Mouse (Mus musculus): Measurements from ENCODE around the gene Armc9.
A peak's percentile ranks its signal among the peaks of the same experiment; 100 is the strongest.

Gene Armc9

DNA sequence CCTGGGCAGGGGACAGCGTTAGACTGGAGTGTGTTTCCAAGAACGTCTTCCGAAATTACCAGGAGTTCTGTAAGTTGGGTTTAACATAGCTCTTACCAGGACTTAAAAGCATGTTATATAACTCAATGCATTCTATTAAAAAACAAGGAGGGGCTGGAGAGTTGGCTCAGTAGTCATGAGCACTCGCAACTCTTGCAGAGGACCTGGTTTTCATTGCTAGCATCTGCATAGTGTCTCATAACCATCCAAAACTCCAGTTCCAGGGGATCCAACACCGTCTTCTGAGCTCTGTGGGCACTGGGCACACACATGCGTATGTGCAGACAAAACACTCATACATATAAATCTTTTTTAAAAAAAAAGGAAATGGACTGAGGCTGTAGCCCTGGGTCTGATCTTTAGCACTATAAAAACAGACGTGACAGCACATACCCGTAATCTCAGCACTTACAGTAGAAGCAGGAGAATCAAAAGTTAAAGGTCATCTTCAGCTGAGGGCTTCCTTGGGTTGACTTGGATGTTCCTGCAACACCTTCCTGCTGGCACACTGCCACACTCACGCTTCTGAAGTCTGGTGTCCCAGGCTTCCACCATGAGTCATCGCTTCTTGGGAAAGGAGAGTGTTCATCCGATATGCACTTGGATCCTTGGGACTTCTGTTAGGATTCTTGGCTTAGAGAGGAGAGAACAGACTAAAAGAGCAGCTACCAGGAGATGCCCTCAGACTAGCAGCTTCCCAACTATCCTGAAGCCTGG is 127.4 kb downstream of the Armc9 start:
- no peak for DNase-seq (ENCODE audit: low read depth, low spot score)

DNA sequence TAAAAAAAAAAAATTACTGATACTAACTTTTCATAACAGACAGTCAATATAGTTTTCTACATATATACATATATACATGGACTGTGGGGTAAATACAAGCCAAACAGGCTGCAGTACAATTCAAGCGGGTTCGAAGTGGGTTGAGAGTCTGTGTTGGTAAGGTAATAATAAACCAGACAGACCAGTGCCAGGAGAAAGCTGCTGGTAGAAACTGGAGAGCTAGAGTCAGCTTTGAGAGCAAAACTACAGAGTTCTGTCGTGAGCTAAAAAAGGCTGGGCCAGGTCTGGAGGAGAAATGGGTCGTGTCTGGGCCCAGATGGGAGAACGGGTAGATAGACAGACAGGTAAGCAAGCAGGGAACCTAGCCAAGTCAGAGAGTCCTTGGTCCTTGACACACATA is 129.5 kb downstream of the Armc9 start:
- no peak for DNase-seq (ENCODE audit: low read depth, low spot score)

DNA sequence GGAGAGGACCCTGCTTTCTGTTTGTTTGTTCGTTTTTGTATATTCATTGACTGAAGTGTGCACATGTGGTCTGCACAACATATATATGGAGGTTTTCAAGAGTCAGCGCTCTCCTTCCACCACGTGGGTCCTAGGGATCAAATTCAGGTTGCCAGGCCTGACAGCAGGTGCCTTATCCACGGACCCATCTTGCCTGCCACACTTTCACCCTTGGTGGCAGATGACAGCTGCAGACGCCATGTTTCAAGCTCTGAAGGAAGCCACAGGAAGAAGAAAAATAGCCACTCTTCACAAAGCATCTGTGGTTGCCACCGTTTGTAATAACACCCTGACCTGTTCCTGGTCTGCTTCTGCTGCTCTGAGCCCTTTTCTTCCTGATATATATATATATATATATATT is 130.7 kb downstream of the Armc9 start:
- DNase-seq (ENCODE audit: low read depth, low spot score): no peak

DNA sequence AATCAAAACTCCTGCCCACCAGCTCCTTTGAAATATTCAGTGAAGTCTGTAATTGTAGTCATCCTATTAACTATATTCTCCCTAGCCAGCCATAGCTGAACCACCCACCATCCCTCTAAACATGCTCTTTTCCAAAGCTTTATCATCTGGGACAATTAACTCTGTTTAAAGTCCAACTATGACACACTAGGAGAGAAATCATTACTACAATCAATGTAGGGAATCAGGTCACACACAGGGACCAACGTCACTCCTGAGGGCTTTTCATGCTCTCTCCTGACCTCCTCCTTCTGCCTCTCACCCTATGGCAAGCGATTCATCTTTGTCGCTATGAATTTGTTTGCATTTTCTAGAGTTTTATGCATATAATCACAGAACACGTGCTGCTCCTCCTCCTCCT is 132.9 kb downstream of the Armc9 start:
- no peak for DNase-seq (ENCODE audit: low read depth, low spot score)

DNA sequence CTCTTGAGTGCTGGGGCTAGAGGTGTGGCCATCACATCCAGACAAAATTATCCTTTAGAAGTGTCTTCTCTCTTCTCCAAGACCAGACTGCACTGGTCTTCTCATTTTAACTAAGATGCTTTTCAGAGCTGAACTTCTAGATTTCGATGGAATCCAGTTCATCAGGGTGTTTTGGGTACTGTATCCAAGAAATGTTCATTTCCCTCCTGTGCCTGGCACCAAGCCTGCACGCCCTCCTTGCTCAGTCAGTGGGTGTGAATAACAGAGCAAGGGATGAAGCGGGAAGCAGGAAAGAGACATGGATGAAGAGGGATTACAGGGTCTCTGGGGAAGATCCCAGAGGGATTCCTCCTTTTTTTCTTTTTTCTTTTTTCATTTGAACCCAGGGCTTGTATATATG is 135.9 kb downstream of the Armc9 start:
- no peak for DNase-seq (ENCODE audit: low read depth, low spot score)

DNA sequence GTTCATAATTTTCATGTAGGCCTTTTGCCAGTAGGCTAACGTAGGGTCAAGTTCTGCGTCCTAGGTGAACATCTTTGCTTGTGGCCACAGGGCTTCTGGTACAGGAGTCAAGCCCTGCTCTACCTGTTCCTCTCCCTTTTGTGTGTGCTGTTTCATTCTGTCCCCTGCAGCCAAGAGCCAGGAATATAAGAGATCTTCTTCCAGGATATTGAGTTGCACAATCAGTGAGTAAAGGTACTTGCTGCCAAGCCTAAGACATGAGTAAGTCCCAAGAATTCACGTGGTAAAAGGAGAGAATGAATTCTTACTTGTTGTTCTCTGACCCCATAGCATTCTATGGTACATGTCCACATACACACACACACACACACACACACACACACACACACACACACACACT is 138.5 kb downstream of the Armc9 start:
- DNase-seq (ENCODE audit: low read depth, low spot score): no peak

DNA sequence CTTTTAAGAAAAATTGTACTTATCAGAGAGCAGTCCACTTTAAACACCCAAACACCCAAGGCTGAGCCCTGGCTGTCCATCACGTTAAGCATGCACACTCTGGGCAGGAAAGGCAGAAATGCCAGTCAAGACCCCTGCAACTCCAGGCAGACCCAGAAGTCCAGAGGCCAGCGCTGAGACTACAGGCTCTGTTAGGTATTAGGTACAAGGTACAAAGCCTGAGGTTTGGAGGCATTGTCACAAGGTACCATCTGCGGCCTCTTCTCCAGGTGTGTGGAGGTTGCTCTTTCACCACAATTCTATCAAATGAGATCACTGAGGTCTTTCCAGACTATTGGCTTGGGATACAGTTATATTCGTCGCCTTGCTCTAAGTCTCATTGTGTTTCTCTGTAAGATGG is 139.3 kb downstream of the Armc9 start:
- no peak for DNase-seq (ENCODE audit: low read depth, low spot score)

DNA sequence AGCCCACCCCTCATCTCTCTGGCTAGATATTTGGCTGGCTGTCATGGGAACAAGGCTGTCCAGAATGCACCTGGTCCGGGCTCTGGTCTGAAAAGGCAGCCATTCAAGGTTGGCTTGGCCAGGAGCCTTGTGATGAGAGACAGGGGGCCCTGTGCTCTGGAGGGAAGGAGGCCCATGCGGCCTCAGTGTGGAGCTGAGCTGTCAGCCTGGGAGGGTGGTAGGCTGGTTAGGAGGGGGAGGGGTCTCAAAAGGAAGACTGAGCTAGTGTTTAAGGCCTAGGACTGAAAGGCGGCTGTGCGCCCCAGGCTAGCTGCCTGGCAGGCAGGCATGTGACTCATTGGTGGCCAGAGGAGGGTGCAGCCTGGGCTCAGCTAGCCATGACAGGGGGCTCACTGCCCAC is 139.9 kb downstream of the Armc9 start:
- DNase-seq (ENCODE audit: low read depth, low spot score): peak; percentile 65

DNA sequence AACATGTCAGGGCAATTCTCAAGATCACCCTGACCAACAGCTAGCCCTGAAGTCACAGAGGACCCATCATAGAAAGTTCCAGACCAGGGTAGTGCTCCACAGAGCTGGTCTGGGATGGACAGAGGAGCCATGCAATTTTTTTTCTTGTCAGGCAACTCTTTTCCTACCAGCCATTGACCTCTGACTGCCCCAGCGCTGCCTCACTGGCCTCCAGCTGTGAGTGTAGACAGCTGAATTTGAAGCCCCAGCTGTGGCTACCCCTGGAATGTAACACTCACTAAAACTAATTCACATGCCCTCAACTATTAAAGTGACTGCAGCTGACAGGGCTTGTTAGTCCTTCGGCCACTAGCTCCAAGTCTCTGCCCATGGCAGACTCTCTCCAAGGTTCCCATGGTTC is 145.5 kb downstream of the Armc9 start:
- DNase-seq (ENCODE audit: low read depth, low spot score): peak; percentile 77

DNA sequence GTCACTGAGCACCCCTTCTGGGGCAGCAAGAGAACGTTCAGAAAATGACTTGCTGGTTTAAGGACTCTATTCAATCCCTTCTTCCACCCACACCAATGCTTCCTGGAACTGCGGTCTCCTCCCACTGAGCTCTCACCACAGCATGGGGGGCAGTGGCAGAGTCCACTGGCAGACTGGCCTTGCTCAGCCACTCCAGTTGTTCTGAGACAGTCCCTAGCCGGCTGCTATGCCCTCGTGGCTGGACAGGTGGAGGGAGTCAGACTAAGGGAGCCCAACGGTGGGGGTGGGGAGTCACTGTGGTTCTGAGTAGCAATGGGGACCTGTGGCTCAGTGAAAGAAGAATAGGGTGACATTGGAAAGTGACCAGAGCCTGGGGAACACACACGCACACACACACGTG is 146.2 kb downstream of the Armc9 start:
- no peak for DNase-seq (ENCODE audit: low read depth, low spot score)

DNA sequence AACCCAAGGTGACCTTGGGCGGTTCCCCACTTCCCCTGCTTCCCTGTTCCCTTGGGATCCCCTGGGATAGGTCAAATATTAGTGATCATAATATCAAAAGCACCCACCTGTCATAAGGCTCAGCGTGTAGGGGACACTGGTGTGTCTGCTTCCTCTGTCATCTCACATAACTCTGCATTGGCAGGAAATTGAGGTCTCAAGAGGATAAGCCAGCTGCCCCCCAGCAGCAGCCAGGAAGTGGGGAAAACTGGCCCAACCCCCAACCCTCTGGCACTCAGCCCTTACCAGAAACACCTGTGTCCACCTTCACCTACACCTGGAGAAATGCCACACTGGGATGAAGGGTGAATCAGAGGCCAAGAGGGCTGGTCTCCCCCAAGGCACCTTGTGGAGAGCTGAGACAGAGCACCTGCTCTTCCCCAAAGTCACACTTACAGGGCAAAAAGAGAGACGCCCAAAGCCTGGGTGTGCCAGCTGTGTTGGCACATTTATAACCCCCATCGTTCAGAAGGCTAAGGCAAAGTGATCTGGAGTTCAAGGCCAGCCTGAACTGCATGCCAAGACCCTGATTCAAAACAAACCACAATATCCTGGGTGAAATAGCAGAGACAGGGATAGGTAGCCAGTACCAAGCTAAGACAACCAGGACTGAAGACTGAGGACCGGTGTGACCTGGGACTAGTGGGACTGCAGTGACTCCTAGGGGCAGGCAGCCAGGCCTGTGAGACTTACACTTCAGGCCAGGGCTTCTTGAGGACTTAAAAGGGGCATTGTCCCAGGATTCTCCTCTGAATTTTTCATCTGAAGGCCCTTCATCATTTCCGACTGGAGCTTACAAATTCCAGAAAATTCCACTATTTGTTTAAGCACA is 146.9 kb downstream of the Armc9 start:
- DNase-seq (ENCODE audit: low read depth, low spot score): peak; percentile 52

DNA sequence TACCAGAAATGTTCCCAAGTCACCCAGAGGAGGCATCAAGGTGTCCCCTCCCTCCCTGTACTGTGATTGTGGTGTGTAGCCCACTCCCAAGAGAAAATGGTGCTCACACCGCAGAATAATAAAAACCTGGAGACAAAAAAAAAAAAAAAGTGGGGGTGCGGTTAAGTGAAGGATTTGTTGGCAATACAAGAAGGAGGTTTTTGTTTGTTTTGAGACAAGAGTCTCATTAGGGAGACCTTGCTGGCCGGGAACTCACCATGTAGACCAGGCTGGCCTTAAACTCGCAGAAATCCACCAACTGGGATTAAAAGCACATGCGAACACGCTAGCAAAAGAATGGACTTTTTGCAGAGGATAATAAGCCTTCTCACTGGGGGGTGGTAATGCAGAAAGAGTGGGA is 148.0 kb downstream of the Armc9 start, which contains the start of gene B3gnt7:
B3gnt7 (plus strand) TSS at position 301 of the 400 bp plus-strand sequence.
- no peak for DNase-seq (ENCODE audit: low read depth, low spot score)

DNA sequence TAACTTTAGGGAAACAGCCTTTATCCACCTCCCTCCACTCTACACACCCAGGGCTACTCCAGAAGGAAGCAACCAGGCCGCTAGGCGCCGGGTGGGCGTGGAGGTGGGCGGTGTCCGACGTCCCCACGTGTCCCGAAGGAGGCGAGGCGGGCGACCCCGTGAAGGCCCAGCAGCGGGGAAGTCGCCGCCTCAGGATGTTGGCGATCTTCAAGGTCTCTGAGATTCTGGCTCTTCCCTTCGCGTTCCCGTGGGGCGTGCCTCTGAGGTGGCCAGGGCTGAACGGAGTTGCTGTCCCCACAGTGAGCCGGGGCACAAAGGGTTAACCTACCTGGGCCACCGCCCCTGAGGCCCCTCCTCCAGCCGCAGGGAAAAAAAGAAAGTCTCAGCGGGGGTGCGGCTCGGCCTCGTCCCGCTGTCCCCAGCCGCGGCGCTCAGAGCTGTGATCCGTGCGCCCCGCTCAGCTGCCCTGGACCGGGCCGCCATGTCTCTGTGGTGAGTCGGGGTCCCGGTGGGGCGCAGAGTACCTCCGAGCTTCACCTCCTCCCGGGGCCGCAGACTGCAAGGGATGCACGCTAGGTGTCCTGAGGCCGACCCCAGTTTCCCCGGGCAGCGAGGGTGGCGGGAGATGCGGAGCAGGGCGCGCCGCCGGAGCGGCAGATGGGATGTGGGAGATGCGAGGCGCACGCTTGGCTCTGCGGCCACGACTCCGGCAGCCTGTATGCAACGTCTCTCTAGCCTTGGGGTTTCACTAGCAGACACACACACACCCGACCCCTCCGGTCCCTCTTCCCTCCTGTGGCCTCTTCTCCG is 148.7 kb downstream of the Armc9 start:
- DNase-seq (ENCODE audit: low read depth, low spot score): peak; percentile 95

DNA sequence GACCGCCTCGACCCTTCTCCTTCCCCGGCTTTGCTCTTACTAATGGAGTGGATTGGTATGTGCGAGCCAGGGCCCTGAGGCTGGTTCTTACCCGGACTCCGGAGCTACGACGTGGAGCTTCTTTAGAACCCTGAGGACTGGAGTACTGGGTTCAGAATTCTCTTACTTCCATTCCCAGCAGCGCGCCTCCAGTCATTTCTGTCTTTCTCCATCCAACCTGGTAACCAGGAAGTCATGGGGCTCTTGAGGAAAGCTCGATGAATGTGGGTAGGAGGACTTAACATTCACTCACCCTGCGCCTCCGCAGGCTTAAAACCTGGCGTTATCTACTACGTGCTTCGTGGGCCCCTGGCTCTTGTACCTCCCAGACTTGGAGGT is 149.3 kb downstream of the Armc9 start:
- no peak for DNase-seq (ENCODE audit: low read depth, low spot score)

DNA sequence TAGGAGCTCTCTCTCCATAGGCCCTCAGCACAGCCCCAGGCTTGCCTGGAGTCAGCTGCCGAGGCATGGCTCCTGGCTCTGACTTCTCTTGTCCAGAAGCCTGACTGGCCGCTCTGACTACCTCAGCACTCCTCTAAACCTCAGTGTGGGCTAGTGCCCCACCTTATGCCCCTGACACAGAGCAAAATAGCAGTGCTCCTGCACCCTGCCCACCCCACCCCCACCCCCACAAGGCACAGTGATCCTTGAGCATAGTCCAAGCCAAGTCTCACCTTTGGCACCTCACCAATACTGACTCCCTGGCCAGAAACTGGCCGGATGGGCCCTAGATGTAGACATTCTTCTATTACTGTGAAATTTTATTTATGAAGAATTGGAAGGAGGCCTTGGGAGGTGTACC is 152.1 kb downstream of the Armc9 start:
- DNase-seq (ENCODE audit: low read depth, low spot score): no peak

DNA sequence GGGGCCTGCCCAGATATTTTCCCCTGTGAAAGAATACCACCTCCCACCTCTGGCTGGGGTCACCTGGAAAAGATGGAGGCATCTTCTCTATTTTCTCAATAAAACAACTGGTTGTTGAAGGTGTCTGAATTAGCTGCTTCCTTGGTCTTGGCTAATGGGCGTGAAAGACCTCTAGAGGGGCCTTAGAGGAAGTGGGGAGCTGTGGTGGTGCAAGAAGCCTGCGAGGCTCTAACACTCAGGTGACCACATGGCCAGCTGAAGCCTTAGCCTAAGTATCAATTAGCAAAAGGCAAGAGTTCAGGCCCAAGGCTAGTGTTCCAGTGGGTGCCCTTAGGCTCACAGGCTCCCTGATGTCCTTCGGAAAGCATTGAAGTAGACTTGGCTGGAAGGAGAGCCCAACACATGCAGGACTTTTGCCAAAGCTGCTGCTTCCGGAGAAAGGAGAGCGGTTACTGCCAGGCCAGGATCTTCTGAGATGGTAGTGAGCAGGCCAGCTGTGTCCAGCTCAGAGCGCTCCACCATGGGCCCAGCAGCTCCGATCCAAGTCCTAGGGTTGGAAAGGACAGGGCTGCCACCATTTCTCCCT is 152.7 kb downstream of the Armc9 start:
- no peak for DNase-seq (ENCODE audit: low read depth, low spot score)

DNA sequence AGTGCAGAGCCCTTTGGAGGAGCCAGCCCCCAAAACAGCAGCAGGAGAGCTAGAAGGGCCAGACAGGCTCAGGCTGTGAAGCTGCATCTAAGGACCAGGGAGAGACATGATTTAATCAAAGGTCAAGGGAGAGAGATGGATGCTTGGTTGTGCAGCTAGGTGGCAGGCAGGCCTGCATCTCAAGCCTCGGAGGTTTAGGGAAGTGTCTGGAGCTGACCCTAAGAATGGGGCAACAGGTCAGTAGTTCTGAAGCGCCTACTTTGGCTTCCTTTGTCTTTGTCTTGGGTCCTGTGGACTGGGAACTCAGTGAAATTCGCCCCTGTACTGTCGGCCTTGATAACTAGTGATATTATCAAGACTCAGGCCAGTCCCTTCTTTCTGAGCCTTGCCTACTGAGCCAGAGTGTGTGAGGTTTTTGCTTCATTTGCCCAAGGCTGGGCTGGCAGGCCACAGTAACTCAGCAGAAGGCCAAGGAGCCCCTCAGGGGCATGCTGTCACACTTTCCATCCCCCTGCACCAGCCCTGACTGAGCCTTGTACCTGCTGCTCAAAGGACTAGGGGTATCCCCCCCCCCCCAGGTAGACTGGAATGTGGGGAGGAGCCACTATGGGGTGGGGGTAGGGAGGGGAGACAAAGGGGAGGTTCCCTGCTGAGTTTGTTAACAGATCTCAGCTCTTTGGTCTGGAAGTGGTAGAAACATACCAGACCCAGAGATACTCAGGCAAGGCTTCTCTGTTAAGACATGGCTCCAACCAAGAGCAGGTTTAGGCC is 153.5 kb downstream of the Armc9 start:
- peak; percentile 95 for DNase-seq (ENCODE audit: low read depth, low spot score)

DNA sequence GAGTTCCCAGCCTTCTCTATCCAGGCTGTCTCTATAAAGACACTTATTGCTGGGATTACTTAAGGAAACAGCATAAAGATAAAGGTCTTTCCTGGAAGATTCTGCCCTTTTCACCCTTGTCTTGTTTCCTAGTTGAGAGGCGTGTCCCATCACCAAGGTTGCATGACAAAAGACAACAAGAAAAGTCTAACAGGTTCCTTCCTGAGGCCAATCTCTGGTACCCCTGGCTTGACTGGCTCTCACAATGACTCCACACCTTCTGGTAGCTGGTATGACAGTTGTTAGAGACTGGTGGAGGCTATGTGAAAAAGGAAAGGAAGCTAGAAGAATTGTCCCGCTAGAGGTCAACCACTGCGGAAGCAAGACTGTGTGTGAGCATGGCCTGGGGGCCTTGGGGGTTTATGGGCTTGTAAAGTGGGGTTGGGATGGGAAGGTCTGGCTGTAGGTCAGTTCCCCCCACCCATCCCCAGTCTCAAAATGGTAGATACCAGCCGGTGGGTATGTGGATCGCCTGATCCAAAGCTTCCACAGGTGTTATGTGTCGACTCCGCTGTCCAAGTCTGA is 154.8 kb downstream of the Armc9 start:
- peak; percentile 99 for DNase-seq (ENCODE audit: low read depth, low spot score)

DNA sequence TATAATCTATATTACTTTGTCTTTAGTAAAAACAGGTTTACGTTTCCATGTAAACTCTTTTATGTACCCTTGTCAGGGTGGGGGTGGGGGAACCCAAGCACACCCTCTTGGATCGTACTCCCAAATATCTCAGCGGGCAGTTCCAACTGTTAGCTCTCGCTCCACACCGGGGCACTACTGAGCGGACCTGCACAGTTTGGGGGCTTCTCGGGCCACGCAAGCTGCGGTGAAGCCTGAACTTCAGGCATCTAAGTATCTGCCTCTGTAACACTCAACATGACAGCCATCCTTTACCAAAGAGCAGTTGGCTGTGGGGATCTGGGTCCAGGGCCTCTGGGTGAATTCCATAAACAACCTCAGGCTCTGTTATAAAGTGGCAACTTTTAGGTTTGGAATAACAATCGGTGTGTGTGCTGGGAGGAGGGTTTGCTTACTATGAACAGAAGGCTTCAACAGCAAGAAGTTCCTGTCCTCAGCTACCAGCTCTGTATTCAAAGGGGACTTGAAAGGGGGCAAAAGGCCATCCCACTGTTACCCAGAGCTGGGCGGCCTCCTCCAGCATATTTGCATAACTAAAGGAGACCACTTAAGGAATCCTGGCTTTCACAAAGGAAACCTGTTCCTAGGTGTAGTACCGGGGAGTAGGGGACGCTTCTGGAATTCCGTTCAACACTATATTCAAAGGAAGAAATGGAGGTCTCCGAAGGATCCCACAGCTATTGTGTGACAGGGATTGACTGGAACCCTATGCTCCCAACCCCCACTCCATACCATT is 156.1 kb downstream of the Armc9 start:
- peak; percentile 100 for DNase-seq (ENCODE audit: low read depth, low spot score)

DNA sequence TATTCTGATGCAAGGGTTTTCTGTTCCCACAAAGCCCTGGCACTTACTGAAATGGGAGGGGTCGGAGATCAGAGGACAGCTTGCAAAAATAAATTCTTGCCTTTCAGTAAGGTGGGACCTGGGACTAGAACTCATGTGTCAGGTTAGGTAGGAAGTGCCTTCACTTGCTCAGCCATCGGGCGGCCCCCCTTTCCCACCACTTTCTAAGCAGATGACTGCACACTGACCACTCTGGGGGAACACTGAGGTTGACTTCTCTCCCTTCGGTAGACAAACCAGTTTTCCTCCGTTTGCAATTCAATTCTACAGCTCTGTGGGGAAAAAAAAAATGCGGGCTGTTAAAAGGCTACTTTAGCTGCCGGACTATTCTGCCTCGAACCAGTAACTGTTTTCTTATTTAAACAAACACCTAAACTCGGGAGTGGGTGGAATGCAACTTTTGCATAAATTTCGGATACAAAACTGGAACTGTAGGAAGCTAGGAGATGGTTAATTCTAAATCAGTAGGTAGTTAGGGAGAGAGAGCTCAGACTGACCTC is 157.0 kb downstream of the Armc9 start:
- DNase-seq (ENCODE audit: low read depth, low spot score): peak; percentile 87

All from ES-CJ7 (cell line).